Mouse (Mus musculus): ENCODE data around the gene Esyt3. TPM values are rescaled to one million over a fixed set of nuclear protein-coding genes. Genes with fewer than 3 reads are reported as not detected.

Gene Esyt3
- polyA plus RNA-seq (2012; rRNA removed) = 0.22 and 0.24 TPM in 2 replicates

DNA sequence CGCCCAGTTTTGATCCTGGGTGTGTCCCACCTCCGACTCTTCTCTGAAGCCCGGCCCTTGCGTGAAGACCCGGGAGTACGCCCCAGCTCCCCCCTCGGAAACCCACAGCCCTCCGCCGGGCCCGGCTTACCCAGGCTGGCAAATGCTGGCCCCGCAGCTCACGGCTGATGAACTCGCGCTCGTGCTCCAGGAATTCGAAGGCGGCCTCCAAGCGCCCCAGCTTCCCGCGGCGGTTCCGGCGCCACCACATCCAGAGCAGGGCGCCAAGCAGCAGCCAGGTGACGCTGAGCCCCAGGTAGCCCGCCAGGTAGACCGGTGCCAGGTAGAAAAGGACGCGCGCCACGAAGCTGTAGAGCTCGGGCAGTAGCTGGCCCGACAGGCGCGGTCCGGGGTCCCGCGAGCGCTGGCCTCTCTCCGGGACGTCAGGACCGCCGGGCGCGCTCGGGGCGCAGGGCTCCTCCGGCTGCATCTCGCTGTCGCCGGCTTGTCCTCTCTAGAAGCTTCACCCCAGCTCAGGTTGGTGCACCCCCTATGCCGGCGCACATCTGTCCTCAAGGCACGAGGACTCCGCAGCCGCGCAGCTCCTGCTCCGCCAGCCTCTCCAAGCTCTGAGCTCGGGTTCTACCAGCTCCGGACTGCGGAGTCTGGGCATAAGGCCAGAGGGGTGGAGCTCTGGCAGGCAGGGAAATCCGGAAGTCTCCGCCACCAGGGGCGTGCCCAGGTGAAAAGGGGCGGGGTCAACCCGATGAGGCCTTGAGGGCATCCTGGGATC is at the start of gene Esyt3:
Esyt3 (minus strand) TSS at position 637 of the 772 bp plus-strand sequence.
- no peak for DNase-seq (ENCODE audit: low read depth, low spot score)
- WGBS = 1% methylated on average over 66 of the region's 66 CpGs

DNA sequence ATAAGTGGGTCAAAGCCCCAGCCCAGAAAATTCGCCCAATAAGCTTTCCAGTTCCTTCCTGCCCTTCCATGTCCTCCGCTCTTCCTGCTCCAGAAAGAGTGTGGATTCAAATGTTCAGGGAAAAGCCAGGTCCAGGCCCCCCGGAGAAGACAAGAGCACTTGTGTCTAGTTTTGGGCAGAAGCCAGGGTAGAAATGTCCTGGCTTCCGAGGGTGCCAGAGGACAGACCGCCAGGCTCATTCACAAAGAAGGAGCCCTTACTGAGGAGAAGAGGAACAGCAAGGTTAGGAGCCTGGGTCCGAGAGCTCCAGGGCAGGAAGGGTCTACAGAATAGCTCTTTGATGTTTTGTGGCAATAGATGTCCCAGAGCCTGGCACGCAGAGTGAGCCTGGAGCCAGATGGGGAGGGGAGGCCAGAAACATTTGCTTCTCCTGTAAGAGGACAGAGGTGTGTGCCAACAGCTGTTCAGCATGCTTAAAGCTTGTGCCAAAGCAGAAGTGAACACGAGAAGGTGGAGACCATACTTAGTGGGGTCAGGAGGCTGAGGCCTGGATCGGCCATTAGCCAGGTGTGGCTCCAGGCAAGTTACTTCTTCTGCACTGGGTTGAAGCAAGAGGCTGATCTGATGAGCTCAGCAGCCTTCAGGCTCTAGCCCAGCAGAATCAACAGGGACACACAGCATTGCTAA is 43.1 kb upstream of the Esyt3 start:
- DNase-seq (ENCODE audit: low read depth, low spot score) = no peak
- 77% methylated on average over 9 of the region's 9 CpGs for WGBS

DNA sequence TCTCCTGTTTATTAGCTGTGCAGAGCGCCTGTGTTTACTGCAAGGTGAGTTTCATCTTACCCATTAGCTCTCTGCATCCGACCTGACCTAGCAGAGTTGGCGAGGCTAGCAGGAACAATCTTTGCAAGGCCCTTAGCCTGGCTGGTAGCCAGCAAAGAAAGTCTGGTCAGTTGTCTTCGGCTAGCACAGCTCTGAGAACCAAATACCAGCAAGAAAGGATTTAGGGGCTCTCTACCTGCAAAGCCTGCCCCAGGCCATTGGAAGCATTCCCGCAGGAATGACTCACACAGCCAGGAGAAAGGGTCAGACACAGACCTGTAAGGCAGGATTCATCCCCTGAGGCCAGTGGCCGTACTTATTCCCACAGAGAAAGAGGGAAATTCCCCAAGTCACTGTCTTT is 42.4 kb upstream of the Esyt3 start:
- 52% methylated on average over 6 of the region's 6 CpGs for WGBS
- no peak for DNase-seq (ENCODE audit: low read depth, low spot score)

DNA sequence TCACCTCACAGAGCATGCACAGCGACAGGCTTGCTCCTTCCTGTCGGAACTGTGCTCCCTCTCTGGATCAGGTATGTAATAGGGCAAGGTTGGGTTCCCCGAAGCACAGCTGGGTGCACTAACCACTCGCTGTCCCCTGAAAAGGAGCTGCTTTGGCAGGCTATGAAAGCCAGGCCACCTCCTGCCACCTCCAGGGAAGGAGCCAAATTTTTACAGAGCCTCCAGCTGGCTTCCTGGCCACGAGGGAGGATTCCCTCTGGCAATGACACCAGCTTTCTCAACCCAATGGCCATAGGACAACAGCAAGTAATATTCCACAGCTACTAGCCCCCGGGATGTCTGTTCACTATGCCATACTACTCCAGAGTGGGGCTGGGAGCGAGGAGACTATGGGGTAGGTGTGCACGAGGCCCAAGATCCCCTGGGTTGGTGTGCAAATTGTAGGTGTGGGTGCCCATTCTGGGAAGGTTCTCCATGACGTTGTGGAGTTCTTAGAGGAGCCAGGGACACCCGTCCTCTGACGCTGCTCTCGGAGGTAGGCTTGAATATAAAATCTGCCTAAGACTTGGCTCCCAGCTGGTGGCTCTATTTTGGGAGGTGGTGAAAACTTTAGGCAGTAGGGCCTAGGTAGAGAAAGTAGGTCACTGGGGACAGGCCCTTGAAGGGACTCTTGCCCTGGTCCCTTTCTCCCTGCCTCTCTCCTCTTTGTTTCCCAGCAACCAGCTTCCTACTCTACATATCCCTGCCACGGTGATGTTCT is 38.9 kb upstream of the Esyt3 start:
- DNase-seq (ENCODE audit: low read depth, low spot score) = no peak
- 83% methylated on average over 13 of the region's 13 CpGs for WGBS

DNA sequence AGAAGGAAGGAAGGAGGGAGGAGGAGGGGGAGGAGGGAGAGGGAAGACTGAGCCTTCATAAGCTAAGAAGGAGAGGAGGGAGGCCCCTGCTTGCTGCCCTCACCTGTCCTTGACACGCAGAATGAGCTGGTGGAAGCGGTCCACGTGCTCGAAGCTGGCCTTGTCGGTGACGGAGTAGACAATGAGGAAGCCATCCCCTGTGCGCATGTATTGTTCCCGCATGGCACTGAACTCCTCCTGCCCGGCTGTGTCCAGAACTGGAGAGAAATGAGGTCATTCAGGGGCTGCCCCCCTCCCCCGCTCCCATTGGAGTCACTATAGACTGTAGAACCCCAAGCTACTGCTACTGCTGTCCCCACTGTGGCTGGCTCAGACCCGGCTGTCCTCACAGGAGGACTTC is 36.0 kb upstream of the Esyt3 start:
- DNase-seq (ENCODE audit: low read depth, low spot score) = no peak
- WGBS = 77% methylated on average over 11 of the region's 11 CpGs

DNA sequence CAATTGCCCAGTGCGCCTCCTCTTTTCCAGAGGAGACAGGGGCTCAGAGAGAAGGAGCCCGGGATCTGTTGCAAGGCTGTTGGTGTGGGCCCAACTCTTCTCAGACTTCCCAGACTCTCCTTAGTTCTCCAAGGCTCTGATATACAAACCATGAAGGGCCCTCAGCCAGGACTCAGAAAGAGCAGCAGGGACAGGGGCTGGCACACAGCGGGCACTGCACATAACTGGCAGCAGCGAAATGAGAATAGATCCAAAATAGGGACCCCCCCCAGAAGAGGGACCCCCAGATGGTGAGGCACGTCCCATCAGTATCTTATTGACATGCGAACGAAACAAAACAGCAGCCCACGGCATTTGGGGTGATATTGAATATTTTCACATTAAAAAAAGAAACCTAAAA is 34.8 kb upstream of the Esyt3 start:
- DNase-seq (ENCODE audit: low read depth, low spot score) = no peak
- WGBS = 95% methylated on average over 8 of the region's 8 CpGs

DNA sequence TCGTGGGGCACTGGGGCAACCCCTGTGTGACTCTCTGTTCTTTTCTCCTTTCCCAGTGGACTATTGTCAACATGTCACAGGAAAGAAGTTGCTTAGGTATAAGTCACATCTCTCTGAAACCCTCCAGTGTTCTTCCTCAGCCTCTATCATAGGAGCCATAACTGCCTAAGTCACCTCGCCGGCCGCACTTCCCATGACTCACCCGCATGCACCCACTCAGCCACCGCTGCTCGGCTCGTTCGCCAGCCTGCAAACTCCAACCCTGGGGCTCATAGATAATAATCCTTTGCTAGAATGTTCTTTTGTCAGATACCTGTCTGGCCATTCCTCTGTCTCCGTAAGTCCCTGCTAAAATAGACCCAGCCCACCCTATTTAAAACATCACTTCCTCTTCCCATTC is 33.2 kb upstream of the Esyt3 start:
- DNase-seq (ENCODE audit: low read depth, low spot score) = no peak
- WGBS = 96% methylated on average over 10 of the region's 10 CpGs

DNA sequence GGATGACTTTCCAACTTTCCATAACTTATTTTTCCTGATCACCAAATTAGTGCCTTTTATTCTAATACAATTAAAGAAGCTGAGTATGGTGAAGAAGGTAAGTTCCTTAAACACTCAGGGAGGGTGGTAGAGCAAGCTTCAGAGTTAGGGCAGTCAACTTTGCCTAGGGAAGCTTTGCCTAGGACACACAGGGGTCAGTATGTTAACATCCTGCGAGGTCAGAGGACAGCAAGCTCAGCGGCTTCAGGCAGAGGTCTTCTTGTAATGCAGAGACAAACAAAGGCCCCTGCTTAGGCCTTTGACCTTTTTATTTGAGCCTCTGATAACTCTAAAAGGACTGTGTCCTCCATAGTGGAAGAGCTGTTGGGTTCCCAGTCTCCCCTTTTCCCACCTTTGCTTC is 32.4 kb upstream of the Esyt3 start:
- 42% methylated on average over 2 of the region's 2 CpGs for WGBS

DNA sequence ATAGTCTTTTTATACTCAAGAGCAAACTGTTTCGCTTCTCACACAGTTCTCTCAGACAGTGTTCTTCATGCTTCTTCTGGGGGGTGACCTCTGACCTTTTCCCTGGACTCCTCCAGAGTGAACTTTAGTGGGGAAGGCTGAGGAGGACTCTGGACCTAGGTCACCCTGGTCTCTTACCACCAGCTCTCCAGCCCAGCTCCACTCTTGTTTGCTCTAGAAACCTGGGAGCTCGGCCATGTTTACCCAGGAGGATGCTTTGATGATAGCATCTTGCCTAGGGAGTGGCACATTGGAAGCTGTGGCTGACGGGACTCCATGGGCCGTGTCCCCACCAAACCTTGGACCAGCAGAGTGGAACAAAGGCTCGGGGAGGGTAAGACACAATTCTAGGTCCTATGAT is 31.8 kb upstream of the Esyt3 start:
- WGBS = 22% methylated on average over 5 of the region's 5 CpGs
- no peak for DNase-seq (ENCODE audit: low read depth, low spot score)

More for the DNA sequence above, 32.4 kb upstream of the Esyt3 start:
- no peak for DNase-seq (ENCODE audit: low read depth, low spot score)

DNA sequence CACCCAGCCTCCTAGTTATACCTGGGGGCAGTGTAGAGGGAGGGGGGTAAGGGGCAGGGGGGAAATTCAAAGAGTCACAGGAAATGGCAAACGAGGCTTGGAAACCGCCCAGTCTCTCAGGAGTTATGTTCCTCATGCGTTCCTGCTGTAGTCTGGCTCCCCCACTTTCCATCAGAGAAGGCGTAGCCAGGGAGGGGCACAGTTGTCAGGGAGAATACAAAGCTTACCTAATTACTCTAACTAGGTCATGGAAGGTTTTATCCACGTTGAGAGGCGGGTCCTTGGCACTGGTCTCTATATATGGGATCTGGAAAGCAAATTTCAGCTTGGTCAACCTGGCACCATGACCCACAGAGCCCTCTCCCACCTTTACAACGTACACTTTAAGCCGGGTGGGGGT is 31.1 kb upstream of the Esyt3 start:
- WGBS = 45% methylated on average over 8 of the region's 8 CpGs
- DNase-seq (ENCODE audit: low read depth, low spot score) = no peak

DNA sequence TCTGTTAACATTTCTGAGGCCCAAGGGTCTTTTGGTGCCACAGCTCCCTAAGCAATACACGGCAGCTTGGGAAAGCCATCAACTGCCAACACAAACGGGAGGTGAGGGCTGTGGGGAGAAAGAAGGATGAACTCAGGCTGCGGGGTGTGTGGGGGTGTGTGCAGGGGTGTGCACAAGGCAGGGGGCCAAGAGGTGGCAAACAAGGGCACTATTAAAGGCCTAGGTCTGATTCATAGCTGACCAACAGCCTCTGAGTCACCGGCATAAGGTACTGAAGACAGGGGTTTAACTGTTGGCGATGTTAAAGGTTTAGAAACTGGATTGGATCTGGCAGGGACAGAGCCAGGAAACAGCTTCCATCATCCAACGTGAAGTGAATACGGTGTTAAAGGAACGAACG is 30.5 kb upstream of the Esyt3 start:
- WGBS = 77% methylated on average over 9 of the region's 9 CpGs
- DNase-seq (ENCODE audit: low read depth, low spot score) = no peak

DNA sequence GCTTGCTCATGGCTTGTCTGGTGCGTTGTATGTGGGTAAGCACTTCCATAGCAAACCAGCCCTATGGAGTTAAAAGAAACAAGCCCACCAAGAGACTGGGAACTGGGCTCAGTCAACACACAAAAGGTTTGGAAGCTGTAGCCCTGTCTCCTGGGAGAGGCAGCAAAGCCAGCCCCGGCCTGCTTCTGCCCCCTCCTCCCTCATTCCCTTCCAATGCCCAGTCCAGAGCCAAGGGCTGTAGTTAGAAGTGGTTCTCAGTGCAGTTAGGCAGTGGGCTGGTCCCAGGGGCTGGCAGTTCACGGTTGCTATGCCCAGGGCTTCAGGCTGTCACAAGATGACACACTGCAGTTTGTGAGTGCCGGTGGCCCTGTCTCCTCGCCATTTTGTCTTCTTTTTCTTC is 29.7 kb upstream of the Esyt3 start:
- no peak for DNase-seq (ENCODE audit: low read depth, low spot score)
- WGBS = 93% methylated on average over 5 of the region's 5 CpGs

DNA sequence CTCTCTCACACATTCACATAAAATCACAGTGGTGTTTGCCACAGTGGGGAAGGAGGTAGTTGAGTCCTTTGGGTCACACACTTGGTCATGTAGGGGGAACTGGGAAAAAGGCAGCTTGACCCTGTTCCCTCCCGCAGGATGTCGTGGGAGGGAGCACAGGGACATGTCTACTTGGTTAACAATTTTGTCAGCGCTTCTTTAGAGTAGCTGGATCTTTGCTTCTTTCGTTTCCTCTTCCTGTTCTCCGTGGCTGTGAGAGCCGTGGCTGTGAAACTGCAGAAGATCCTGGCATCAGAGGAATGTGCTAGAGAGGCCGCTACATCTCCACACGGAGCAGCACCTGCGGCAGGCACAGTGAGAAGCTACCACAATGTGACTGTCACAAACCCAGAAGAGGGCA is 24.2 kb upstream of the Esyt3 start:
- DNase-seq (ENCODE audit: low read depth, low spot score) = no peak

DNA sequence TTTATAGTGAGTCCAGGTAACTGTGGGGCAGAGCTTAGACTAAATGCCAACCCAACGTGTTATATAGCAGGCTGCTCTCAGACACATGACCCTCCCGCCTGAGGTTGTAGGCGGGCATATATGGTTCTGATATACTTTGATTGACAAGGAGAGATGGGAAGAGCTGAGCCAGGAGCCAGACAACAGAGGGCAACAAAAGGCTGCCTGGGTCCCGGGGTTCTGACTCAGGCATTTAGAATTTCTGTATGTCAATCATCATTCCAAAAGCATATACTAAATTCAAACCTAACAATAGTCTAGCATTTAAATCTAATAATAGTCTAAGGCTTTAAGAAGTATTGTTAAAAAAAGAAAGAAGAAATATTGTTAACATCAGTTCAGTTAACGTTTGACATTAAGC is 20.8 kb upstream of the Esyt3 start:
- no peak for DNase-seq (ENCODE audit: low read depth, low spot score)
- WGBS = 48% methylated on average over 5 of the region's 5 CpGs

More for the DNA sequence above, 24.2 kb upstream of the Esyt3 start:
- 62% methylated on average over 9 of the region's 9 CpGs for WGBS

DNA sequence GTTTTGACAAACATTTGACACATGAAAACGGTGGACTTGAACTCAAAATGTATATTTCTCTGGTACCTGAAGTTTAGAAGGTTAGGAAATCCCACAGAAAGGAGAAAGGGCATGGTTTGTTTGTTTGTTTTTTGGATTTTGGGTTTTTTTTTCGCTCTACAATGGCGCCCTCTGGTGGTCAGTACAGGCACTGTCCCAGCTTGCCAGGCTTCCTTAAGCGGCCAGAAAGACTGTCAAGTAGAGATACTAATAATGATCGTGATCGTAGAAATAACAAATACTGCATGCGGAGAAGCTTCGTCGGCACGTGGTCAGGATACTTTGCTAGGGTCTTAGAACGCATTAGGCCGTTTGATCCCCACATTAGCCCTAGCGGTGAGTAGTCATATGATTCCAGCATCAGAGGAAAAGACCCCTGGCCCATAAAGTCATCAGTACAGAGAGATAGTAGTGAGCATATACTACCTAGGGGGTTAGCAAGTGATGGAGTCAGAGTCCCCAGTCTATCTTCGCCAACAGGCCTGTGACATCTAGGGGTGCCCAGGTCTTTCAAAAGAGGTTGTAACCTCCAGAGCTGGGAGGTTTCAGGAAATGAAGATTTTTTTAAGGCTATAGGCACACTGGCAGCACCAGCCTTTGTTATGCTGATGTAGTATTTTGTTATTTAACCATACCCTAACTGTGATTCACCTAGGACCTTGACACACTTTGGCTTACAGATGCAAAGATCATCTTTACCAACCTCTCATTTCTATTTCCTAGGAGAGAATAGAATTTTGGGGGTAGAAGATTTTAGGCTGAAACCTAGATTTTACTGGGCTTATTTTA is 18.4 kb upstream of the Esyt3 start:
- DNase-seq (ENCODE audit: low read depth, low spot score) = no peak
- 10% methylated on average over 14 of the region's 14 CpGs for WGBS

DNA sequence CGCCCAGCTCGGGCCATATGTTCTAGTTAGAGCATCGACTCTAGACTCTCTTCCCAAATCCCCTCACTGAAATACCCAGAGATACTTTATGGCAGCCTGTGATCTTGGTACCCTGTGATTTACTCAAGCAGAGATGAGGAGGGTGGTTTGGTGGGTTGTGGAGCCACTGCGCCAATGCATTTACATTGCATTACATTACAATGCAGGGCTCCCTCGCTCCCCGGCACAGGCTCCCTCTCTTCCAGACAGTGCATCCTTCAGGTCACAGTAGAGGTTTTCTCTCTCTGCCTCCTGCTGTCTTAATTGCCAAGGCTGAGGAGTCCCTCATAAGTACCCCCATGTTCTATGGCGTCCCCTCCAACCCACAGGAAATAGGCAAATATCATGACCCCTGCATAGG is 10.1 kb upstream of the Esyt3 start:
- DNase-seq (ENCODE audit: low read depth, low spot score) = no peak
- WGBS = 73% methylated on average over 7 of the region's 7 CpGs

DNA sequence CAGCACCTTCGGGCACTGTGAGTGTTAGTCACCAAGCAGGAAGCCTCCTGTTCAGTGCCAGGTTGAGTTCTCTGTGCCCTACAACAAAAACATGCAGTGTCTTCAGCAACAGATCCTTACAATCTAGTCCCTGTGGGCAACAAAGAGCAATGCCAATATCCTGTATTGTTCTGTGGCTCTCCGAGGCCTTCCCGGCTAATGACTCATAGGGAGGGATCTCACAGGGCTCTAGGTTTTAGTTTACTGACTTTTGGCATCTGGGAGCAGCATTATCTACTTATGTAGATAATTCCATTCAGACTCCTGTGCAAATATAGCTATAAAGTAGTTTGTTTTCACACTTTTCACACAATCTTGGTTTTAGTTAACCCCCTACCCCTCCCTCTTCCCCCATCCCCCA is 7.5 kb upstream of the Esyt3 start:
- WGBS = 41% methylated on average over 3 of the region's 3 CpGs
- DNase-seq (ENCODE audit: low read depth, low spot score) = no peak

DNA sequence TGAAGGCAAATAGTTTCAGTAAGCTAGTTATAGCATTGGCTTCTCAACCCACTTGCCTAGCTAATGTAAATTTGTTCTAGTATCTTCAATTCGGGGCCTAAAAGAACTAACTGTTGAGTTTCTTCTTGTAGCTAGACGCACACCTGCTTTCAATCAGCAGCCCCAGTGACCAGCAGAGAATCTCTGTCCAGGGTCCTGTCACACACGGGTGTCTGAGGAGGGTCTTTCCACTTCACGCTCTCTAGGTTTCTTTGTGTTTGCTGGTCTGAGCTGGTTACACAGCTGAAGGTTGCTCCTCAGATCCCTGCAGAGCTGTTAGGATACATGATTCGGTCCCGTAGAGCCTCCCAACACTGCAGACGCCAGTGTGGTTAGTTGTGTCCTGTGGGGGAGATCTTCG is 4.7 kb upstream of the Esyt3 start:
- WGBS = 56% methylated on average over 8 of the region's 8 CpGs

DNA sequence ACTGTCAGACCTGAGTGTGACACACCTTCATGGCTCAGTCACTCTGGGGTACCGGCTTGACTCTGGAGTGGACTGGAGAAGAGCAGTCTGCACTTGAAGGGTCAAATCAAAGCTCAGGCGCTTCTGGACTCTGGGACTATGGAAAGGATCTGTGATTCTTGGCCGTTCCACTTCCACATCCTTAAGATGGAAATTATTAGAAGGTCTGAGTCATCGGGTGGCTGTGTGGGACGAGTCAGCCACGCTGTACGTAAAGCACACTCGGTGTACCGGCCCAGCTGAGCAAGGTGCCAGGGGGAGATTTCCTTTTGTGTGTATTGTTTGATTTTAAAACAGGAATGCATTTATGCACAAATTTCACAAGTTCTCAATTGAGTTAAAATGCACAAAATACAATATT is 3.6 kb upstream of the Esyt3 start:
- WGBS = 69% methylated on average over 9 of the region's 9 CpGs
- DNase-seq (ENCODE audit: low read depth, low spot score) = no peak

More for the DNA sequence above, 4.7 kb upstream of the Esyt3 start:
- no peak for DNase-seq (ENCODE audit: low read depth, low spot score)

DNA sequence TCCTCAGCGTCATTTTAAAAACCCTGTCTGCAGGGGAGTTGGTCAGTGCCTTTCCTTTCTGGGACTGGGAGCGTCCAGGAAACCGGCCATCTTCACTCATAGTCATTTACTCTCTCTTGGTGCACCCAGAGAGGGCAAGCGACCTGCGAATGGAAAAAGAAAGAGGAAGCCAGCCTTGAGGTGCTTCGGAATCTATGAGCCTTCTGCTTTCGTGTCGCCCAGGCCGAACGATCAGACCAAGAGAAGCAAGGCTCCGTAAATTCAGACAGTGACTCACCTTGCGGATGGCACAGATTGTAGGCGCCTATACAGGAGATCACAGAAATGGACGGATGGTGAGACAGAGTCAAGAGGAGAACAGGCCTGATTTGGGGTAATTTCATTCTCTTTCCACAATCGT is 655 bp upstream of the Esyt3 start:
- WGBS = 85% methylated on average over 15 of the region's 15 CpGs
- DNase-seq (ENCODE audit: low read depth, low spot score) = no peak

Measured in large intestine, adult 2 months (tissue).